Mouse (Mus musculus): ENCODE data around the gene Spcs2. TPM values are rescaled to one million over a fixed set of nuclear protein-coding genes. Genes with fewer than 3 reads are reported as not detected.

The Spcs2 gene
- 10 to 100 TPM; 39.3 to 90.9 TPM for polyA plus RNA-seq (2012; fragmentation: generic; extraction: Trizol)

DNA sequence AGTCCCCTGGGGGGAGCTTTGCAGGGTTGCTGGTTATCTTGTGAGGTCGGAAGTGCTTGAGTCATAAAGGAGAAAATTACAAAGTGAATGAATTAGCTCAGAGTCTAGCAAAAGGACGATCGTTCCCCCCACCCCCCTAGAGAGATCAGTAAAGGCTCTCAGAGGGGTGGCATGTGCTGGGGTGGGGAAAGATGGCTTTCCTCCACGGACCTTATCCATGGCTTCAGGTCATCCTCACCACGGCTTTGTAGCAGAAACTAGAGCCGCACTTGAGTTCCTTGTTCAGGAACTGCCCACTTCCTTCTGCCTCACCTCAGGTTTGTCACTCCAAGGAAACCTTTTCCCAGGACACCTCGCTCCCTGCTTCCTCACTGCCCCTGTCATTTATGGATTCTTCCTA is at the start of gene Spcs2:
TSS of gene Spcs2 (minus strand) at position 101 of the 400 bp plus-strand sequence.

DNA sequence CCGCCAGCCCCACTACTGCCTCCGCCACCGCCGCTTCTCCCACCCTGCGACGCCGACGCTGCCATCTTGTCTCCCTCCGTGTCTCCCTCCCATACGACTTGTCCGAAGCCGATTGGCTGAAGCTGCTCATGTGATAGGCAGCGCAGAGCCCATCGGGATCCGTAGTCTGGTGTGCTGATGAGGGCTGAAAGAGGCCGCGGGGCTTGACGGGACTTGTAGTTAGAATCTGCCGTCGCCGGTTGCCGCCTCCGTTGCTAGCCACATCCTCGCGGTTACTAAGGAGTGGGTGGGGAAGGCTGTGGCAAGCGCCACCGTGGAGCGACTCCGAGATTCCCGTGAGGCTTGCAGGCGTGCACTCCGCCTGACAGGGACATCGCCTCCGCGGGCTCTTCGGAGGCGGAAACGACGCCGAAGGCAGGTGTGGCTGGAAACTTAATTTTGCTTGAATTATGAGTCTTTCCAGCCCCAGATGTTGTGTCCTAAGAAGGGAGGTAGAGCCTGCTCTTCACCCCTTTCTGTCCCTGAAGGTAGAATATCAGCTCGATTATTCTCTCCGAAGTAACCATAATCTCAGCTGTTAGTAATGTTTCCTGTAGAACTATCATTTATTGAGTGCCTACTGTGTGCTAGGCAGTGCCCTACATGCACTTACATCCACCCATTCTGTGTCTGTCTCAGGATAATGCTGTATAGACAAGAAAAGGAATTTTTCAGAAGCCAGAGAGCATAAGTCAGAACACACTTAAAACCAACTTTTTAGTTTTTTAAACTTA is 4.3 kb downstream of the Spcs2 start, which contains the start of gene Xrra1:
TSS of gene Xrra1 (plus strand) at position 304 of the 773 bp plus-strand sequence.

DNA sequence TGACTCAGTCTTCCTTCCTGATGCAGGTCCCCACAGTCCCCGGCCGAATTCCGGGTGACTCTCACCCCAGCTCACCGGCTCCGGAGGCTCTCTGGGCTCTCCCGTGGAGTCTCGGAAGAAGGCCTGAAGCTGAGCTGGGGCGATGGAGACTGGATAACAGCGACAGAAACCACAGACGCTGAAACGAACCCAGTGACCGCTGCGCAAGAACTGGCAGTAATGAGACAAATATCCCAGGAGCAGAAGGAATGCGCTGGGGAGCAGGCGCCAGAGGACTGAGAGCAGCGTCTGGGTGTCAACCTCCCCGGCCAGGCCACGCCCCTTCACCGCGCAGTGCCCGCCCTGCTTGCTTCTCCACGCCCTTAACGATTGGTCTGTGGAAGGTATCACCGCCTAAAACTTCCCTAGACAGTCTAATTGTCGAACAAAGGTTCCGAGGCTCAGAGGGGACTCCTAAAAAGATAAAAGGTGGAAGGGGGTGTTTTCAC is 35.1 kb downstream of the Spcs2 start, which contains the start of gene Neu3:
TSS of gene Neu3 (minus strand) at position 335 of the 488 bp plus-strand sequence.

Other genes with a start within 250 kb of the Spcs2 start
- not detected for gene Tpbgl, start 236.4 kb downstream of the Spcs2 start, polyA plus RNA-seq (2012; fragmentation: generic; extraction: Trizol)
- not detected for gene Slco2b1, start 152.1 kb downstream of the Spcs2 start, polyA plus RNA-seq (2012; fragmentation: generic; extraction: Trizol)
- not detected for gene Olfr520, start 133.2 kb downstream of the Spcs2 start, polyA plus RNA-seq (2012; fragmentation: generic; extraction: Trizol)
- not detected for gene Olfr521, start 100.0 kb downstream of the Spcs2 start, polyA plus RNA-seq (2012; fragmentation: generic; extraction: Trizol)
- gene Neu3, start 35.0 kb downstream of the Spcs2 start, polyA plus RNA-seq (2012; fragmentation: generic; extraction: Trizol) = 1 to 10 TPM in 1 of 2 experiments, under 1 TPM in 1; 0.23 to 1.1 TPM
- gene Xrra1, start 4.3 kb downstream of the Spcs2 start, polyA plus RNA-seq (2012; fragmentation: generic; extraction: Trizol) = under 1 TPM; 0.20 to 0.59 TPM
- 1 to 10 TPM in 1 of 2 experiments, under 1 TPM in 1; 0.75 to 5.1 TPM for gene Rnf169, start 117.0 kb upstream of the Spcs2 start, polyA plus RNA-seq (2012; fragmentation: generic; extraction: Trizol)
- gene Chrdl2, start 142.7 kb upstream of the Spcs2 start, polyA plus RNA-seq (2012; fragmentation: generic; extraction: Trizol) = not detected

All from C3H10T1/2 (cell line).